Mouse (Mus musculus): ENCODE results near the gene Hsf2.

DNA sequence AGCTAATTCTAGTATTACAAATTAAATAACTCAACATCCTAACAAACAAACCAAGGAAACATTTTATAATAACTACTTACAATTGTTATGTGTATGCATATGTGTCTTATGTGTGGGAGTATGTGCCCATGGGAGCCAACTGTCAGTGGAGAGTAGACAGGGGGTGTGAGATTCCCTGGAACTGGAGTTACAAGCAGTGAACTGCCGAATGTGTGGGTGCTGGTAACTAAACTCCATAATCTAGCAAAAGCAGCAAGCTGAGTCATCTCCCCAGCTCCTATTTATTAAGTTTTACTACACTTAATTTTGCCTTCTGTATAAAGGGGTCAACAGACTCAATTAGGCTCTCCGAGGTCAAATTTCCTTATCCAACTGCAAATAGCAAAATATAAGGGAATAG lies 44.9 kb downstream of the Hsf2 start:
- TF ChIP-seq CTCF (IDR thresholded peaks at IDR 0.05; ENCODE audit: low read depth) (no peak), EP300 (IDR thresholded peaks at IDR 0.05; ENCODE audit: low read depth) (no peak)
